Mouse (Mus musculus): ENCODE measurements at regions not wholly inside any gene's neighbourhood (a gene's known extent, or its start where the extent isn't known, plus 50 kb on each side); places are given as distances from the start of the nearest gene placed in this dataset.

DNA sequence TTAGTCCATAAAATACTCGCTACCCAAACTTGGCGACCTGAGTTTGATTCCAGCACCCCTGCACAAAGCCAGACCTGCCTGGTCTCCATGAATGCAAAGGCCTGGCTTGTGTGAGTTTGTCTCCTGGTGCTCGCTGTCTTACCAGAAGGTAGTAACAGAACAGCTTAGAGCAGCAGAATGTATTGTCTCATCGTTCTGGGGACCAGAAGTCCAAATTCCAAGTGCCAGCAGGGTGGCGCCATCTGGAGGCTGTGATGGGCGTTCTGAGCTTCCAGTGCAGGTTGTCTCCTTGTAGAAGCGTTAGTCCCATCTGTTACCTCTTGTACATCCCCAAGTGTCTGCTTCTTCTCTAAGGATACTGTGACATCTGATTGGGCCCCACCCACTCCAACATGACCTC, 57.5 kb upstream of the Sec14l1 start:
- TF ChIP-seq FLI1 (IDR thresholded peaks at IDR 0.05; ENCODE audit: low read length) (no peak), GATA1 (IDR thresholded peaks at IDR 0.05; ENCODE audit: borderline replicate concordance, low read length) (no peak)
